Mouse (Mus musculus) hindbrain, postnatal 0 days (tissue): Measurements from ENCODE around the gene Frmd4b. TPM values are rescaled to one million over a fixed set of nuclear protein-coding genes. Genes with fewer than 3 reads are reported as not detected.

Source experiments
- ATAC-seq: fragments of 200-750 bp; cut with Nextera tagmentation; 2 replicates; pipeline ENCODE4 v1.8.0; 2017; ENCODE audit warnings: mild to moderate bottlenecking, moderate TSS enrichment, moderate library complexity
- DNase-seq: peaks from one replicate; pipeline ENCODE4 v3.0.0-alpha.2; 2015; ENCODE audit warnings: low spot score
- H3K27ac ChIP-seq: fragments of 300-500 bp; sonication (generic); 2 replicates; pipeline ENCODE4 v1.5.1; 2014; ENCODE audit warnings: mild to moderate bottlenecking
- H3K27me3 ChIP-seq: fragments of 300-500 bp; sonication (generic); 2 replicates; pipeline ENCODE4 v1.6.1; 2014; ENCODE audit warnings: low read length, mixed read lengths; ENCODE audit not compliant: insufficient read depth
- H3K36me3 ChIP-seq: fragments of 300-500 bp; sonication (generic); 2 replicates; pipeline ENCODE4 v1.6.1; 2014; ENCODE audit warnings: low read length, mixed read lengths; ENCODE audit not compliant: insufficient read depth
- H3K4me1 ChIP-seq: fragments of 300-500 bp; sonication (generic); 2 replicates; pipeline ENCODE4 v1.6.1; 2014; ENCODE audit warnings: antibody characterized with exemption, low read length, mixed read lengths; ENCODE audit not compliant: insufficient read depth
- H3K4me2 ChIP-seq: fragments of 300-500 bp; sonication (generic); 2 replicates; pipeline ENCODE4 v1.6.1; 2014; ENCODE audit warnings: low read depth, mild to moderate bottlenecking, low read length, moderate library complexity, mixed read lengths
- H3K4me3 ChIP-seq: fragments of 300-500 bp; sonication (generic); 2 replicates; pipeline ENCODE4 v1.5.1; 2014; ENCODE audit warnings: low read length
- H3K9ac ChIP-seq: fragments of 300-500 bp; sonication (generic); replicated peaks from 2 replicates; pipeline ENCODE4 v1.6.1; 2014; ENCODE audit warnings: mild to moderate bottlenecking, low read length, moderate library complexity, mixed read lengths
- H3K9me3 ChIP-seq: fragments of 300-500 bp; sonication (generic); 2 replicates; pipeline ENCODE4 v1.6.1; 2016; ENCODE audit warnings: low read length, mixed read lengths
- CTCF ChIP-seq: IDR thresholded peaks from 2 replicates; pipeline ENCODE4 v1.5.1; 2016; ENCODE audit warnings: antibody characterized with exemption, control low read depth, low read depth
- WGBS: fragments of 180-500 bp; shearing (Covaris S2); extraction: QIAGEN DNeasy Blood & Tissue Kit; methylation state at CpG from one replicate; pipeline ENCODE4 v1.1.7; 2014; 5-methylcytosine and 5-hydroxymethylcytosine counted together
- polyA plus RNA-seq: library from polyadenylated mRNA; unstranded; fragments of >200 nt; fragmentation: Nextera tagmentation; extraction: Ambion mirVana; gene quantifications from 2 replicates; pipeline ENCODE4 v1.2.1, GENCODE M21; 2015
- total RNA-seq: library from RNA; depleted of rRNA; stranded (reverse); fragments of >200 nt; gene quantifications from 2 replicates; pipeline ENCODE4 v1.2.3, GENCODE M21; 2014

Frmd4b gene
- total and polyA plus RNA-seq, 2 experiments from 2014 or later = 12.6 to 20.2 TPM

DNA sequence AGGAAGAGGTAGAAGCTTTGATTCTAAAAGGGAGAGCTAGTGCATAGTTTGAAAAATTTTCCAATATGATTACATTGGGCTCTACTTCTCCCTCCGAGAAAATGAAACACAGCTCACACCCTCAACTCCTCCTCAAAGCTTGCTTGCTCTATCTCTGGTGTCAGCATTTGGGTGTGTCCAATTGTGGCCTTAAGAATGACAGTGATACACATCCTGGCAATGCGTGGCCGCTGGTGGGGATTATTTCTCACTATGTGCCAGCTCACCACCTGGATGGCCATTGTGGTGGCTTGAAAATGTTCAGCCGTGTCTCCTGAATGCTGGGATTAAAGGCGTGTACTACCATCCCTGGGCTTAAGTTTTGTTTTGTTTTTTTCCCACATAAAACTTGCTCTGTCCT is 209.9 kb downstream of the Frmd4b start:
- H3K4me3 ChIP-seq = no peak overlapping the region
- no peaks in the 10 kb centered on the region; the same call in 1 of the 2 replicates for H3K4me1 ChIP-seq
- no peaks in the 10 kb centered on the region for H3K27me3 ChIP-seq
- ATAC-seq (no peak), DNase-seq (no peak)
- no peak for TF ChIP-seq CTCF
- H3K4me2 ChIP-seq = no peak overlapping the region
- H3K9me3 ChIP-seq = no peaks in the 10 kb centered on the region
- WGBS = 90% methylated on average over 5 of the region's 5 CpGs
- H3K27ac ChIP-seq = no peak overlapping the region
- H3K9ac ChIP-seq = no peak overlapping the region
- no peaks in the 10 kb centered on the region for H3K36me3 ChIP-seq

DNA sequence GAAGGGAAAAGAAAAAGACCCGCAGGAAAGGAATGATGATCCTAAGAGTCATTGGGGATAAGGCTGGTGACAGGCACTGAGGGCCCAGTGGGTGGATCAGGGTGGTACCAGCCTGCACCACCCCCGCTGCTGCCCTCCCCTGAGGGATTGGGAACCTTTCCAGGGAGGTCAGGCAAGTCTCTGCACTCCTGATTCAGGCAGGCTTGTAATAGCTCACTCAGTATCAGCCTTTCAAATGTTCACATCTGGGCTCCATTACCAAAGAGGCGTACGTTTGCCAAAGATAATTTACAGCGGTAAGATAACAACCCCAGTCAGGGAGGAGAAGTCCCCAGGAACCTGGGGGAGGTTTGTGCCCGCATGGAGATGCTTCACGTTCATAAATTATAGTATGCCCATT is 212.0 kb downstream of the Frmd4b start:
- TF ChIP-seq CTCF = no peak
- no peaks in the 10 kb centered on the region for H3K9me3 ChIP-seq
- no peaks in the 10 kb centered on the region for H3K36me3 ChIP-seq
- no peaks in the 10 kb centered on the region for H3K27me3 ChIP-seq
- H3K4me1 ChIP-seq = no peaks in the 10 kb centered on the region; the same call in 1 of the 2 replicates
- no peak overlapping the region for H3K4me2 ChIP-seq
- H3K27ac ChIP-seq = no peak overlapping the region
- H3K9ac ChIP-seq = no peak overlapping the region
- ATAC-seq (no peak), DNase-seq (no peak)
- WGBS = 57% methylated on average over 7 of the region's 7 CpGs
- no peak overlapping the region for H3K4me3 ChIP-seq

DNA sequence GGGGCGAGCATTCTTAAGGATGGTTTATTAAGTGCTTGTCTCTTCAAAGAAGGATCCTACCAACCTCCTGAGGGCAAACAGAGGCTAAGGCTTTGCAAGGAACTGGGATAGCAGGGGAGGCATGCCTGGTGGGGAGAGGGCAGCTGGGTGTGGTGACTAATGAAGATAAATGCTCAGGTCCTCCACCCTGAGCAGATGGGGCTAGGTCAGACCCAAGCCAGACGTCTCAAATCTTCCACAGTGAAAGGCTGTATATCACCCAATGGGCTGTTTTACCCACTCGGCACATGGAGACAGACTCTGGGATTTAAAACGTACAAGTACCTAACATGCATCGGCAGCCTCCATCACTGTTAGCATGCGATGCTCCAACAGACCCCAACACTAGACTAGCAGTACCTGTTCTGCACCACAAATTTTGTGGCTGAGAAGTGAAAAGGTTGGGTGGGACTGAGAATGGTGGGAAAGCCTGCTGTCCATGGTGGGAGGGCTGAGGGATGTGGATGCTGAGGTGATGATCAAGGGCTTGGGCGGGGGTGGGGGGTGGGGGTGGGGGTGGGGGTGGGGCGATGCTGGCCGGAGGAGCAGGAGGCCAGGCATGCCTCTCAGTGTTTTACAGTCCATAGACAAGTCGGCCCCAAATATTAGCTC is 214.4 kb downstream of the Frmd4b start:
- Histone ChIP-seq H3K27me3 (no peaks in the 10 kb centered on the region), H3K4me1 (no peaks in the 10 kb centered on the region; the same call in 1 of the 2 replicates), H3K9ac (no peak overlapping the region), H3K4me2 (no peak overlapping the region), H3K9me3 (no peaks in the 10 kb centered on the region), H3K36me3 (no peaks in the 10 kb centered on the region), H3K27ac (no peak overlapping the region), H3K4me3 (no peak overlapping the region)
- DNase-seq = no peak
- WGBS = 76% methylated on average over 10 of the region's 10 CpGs
- no peak for TF ChIP-seq CTCF
- ATAC-seq = no peak

DNA sequence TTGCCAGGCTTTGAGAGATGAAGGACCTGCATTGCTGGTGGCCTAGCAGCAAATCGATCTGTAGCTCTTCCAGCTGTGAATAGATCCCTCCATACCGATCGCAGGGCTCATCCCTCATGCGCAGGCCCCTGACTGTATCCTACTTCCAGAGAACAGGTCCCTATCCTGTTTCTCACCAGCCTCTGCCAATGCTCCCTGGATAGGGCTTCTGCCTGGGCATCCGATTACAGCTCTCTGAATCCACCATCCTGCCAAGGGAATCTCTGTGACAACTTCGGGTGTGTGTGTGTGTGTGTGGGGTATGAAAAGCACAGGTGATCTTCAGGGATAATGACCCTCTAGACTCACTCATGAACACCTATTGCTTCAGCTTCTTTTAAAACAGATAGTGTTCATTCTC is 216.9 kb downstream of the Frmd4b start:
- no peak overlapping the region for H3K4me3 ChIP-seq
- H3K9me3 ChIP-seq = no peaks in the 10 kb centered on the region
- no peak for ATAC-seq
- H3K36me3 ChIP-seq = no peaks in the 10 kb centered on the region
- DNase-seq = no peak
- H3K27ac ChIP-seq = no peak overlapping the region
- no peak for TF ChIP-seq CTCF
- H3K4me2 ChIP-seq = no peak overlapping the region
- no peaks in the 10 kb centered on the region for H3K27me3 ChIP-seq
- 82% methylated on average over 6 of the region's 6 CpGs for WGBS
- no peak overlapping the region for H3K9ac ChIP-seq
- peaks cover 10% of the 10 kb centered on the region for H3K4me1 ChIP-seq

DNA sequence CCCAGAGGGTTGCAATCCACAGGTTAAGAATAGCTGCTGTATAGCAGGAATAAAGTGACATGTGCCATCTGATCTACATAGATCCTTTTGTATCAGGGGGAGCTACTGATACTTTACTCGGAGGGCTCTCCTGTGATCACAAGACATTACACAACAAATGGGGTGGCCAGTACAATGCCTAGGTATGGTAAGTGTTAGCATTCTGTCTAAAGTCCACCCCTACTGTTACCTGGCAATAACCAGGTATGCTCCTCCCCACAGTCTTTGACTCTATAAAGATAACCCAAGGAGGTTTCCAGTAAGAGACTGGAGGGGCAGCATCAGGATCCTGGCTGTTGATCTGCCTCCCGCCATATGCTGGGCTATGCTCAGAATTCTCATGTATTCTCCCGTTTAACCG is 219.4 kb downstream of the Frmd4b start:
- DNase-seq (no peak), ATAC-seq (no peak)
- H3K4me2 ChIP-seq = no peak overlapping the region
- H3K36me3 ChIP-seq = no peaks in the 10 kb centered on the region
- H3K9me3 ChIP-seq = no peaks in the 10 kb centered on the region
- no peak overlapping the region for H3K9ac ChIP-seq
- H3K4me1 ChIP-seq = peaks cover 10% of the 10 kb centered on the region
- H3K27ac ChIP-seq = no peak overlapping the region
- H3K4me3 ChIP-seq = no peak overlapping the region
- TF ChIP-seq CTCF = no peak
- H3K27me3 ChIP-seq = no peaks in the 10 kb centered on the region
- 72% methylated on average over 4 of the region's 4 CpGs for WGBS

DNA sequence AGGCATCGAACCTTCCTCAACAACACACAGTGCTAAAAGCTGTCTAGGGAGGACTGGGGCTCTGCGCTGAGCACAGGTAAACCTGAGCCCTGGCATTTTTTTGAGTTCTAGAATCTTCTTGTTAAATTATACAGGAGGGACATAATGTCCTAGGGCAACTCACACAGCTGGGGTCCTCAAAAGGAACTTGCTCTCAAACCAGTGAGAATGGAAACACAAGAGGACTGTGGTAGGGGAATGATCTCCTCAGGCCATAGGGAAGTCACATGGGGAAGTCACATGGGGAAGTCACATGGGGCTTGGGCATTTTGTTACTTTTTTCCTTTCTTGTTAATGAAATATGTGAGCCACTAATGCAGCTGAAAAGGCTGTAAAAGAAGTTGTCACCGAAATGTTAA is 220.4 kb downstream of the Frmd4b start:
- Histone ChIP-seq H3K27ac (no peak overlapping the region), H3K27me3 (no peaks in the 10 kb centered on the region), H3K4me2 (no peak overlapping the region), H3K36me3 (no peaks in the 10 kb centered on the region), H3K4me3 (no peak overlapping the region), H3K9me3 (no peaks in the 10 kb centered on the region), H3K4me1 (peaks cover 10% of the 10 kb centered on the region; the same call in 1 of the 2 replicates), H3K9ac (no peak overlapping the region)
- WGBS = 39% methylated on average over 3 of the region's 3 CpGs
- ATAC-seq = no peak
- no peak for DNase-seq
- TF ChIP-seq CTCF = no peak

DNA sequence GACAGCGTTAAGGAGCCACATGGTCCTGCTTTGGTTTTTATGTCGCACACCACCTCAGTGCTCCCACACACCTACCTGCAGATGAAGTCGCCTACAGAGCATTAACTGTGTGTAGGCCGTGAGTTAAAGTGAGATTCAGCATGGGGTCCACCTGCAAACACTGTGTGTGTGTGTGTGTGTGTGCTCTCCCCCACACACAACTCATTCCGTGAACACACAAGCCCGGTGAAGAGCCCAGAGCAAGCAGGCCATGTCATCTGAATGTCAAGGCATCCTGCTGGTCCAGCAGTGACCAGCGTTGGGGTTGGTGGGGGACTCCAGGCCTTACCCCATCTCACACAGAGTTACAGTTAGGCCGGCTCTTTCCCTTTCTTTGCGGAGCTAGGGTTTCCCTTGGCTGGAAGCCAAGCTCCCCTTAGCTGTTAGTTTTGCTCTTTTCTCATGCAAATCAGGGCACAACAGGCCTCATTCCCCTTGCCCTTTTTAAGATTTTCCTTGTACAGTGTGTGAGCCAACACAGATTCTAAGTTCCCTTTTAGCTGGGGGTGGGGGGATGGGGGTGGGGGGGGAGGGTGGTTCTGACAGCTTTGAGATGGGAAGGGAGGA is 220.9 kb downstream of the Frmd4b start:
- peak overlapping the region; percentile 32; the same call in 1 of the 2 replicates for H3K27ac ChIP-seq
- H3K36me3 ChIP-seq = no peaks in the 10 kb centered on the region
- peak; percentile 81 for DNase-seq
- TF ChIP-seq CTCF = no peak
- H3K4me2 ChIP-seq = no peak overlapping the region
- peak; percentile 65 for ATAC-seq
- peaks cover 10% of the 10 kb centered on the region; the same call in 1 of the 2 replicates for H3K4me1 ChIP-seq
- no peaks in the 10 kb centered on the region for H3K9me3 ChIP-seq
- no peak overlapping the region for H3K4me3 ChIP-seq
- H3K9ac ChIP-seq = no peak overlapping the region
- H3K27me3 ChIP-seq = no peaks in the 10 kb centered on the region
- 22% methylated on average over 9 of the region's 9 CpGs for WGBS
